Mouse (Mus musculus): Measurements from ENCODE around the gene Slc4a1. TPM values are rescaled to one million over a fixed set of nuclear protein-coding genes. Genes with fewer than 3 reads are reported as not detected.

The Slc4a1 gene
- total and polyA plus RNA-seq, 3 experiments = 0.42 to 10.3 (median 4.4) TPM

- Histone ChIP-seq H3K4me3 (no peak overlapping the region), H3K4me1 (ENCODE audit: control insufficient read depth, insufficient read depth, low read length) (no peaks in the 10 kb centered on the region; the same call in 1 of the 2 replicates), H3K27ac (no peak overlapping the region), H3K9ac (ENCODE audit: low read depth, low read length) (no peak overlapping the region), H3K79me2 (replicated peaks; ENCODE audit: control insufficient read depth, insufficient read depth, low read length) (no peaks in the 10 kb centered on the region), H3K27me3 (ENCODE audit: control insufficient read depth, insufficient read depth, low read length) (no peaks in the 10 kb centered on the region), H3K36me3 (ENCODE audit: control insufficient read depth, insufficient read depth, low read length) (no peaks in the 10 kb centered on the region)
- TF ChIP-seq EP300 (IDR thresholded peaks at IDR 0.05; ENCODE audit: insufficient read depth, low read depth, low read length) (no peak), POLR2A (IDR thresholded peaks at IDR 0.05; ENCODE audit: insufficient read depth, low read depth, low read length) (no peak), CTCF (IDR thresholded peaks at IDR 0.05) (no peak)
- intact Hi-C loops (cut with DNase I) = loop anchor here (5.0 kb wide), 1 partner anchor 49 kb away; no protein-coding TSS in a partner anchor
- 75% methylated on average over 7 of the region's 7 CpGs for WGBS
- DNase-seq = no peak
These were observed 17.9 kb downstream of the Slc4a1 start for GRCm38 (mm10) chr11:102348101-102348585.

GRCm38 (mm10) chr11:102347683-102348082, 18.3 kb downstream of the Slc4a1 start:
- no peak overlapping the region for H3K9ac ChIP-seq (ENCODE audit: low read depth, low read length)
- TF ChIP-seq EP300 (IDR thresholded peaks at IDR 0.05; ENCODE audit: insufficient read depth, low read depth, low read length) (no peak), POLR2A (IDR thresholded peaks at IDR 0.05; ENCODE audit: insufficient read depth, low read depth, low read length) (no peak), CTCF (IDR thresholded peaks at IDR 0.05) (no peak)
- intact Hi-C loops (cut with DNase I) = loop anchor here (5.0 kb wide), 1 partner anchor 50 kb away; no protein-coding TSS in a partner anchor
- H3K36me3 ChIP-seq (ENCODE audit: control insufficient read depth, insufficient read depth, low read length) = no peaks in the 10 kb centered on the region
- H3K4me1 ChIP-seq (ENCODE audit: control insufficient read depth, insufficient read depth, low read length) = no peaks in the 10 kb centered on the region; the same call in 1 of the 2 replicates
- DNase-seq = no peak
- no peak overlapping the region for H3K4me3 ChIP-seq
- H3K27me3 ChIP-seq (ENCODE audit: control insufficient read depth, insufficient read depth, low read length) = no peaks in the 10 kb centered on the region
- no peak overlapping the region for H3K27ac ChIP-seq
- H3K79me2 ChIP-seq (replicated peaks; ENCODE audit: control insufficient read depth, insufficient read depth, low read length) = no peaks in the 10 kb centered on the region
- WGBS = 65% methylated on average over 5 of the region's 5 CpGs

- no peaks in the 10 kb centered on the region; the same call in 1 of the 2 replicates for H3K4me1 ChIP-seq (ENCODE audit: control insufficient read depth, insufficient read depth, low read length)
- intact Hi-C loops (cut with DNase I) = loop anchor here (5.0 kb wide), 1 partner anchor 50 kb away; no protein-coding TSS in a partner anchor
- no peak overlapping the region for H3K4me3 ChIP-seq
- H3K27me3 ChIP-seq (ENCODE audit: control insufficient read depth, insufficient read depth, low read length) = no peaks in the 10 kb centered on the region
- 80% methylated on average over 5 of the region's 5 CpGs for WGBS
- no peaks in the 10 kb centered on the region for H3K36me3 ChIP-seq (ENCODE audit: control insufficient read depth, insufficient read depth, low read length)
- H3K9ac ChIP-seq (ENCODE audit: low read depth, low read length) = no peak overlapping the region
- H3K79me2 ChIP-seq (replicated peaks; ENCODE audit: control insufficient read depth, insufficient read depth, low read length) = no peaks in the 10 kb centered on the region
- no peak overlapping the region for H3K27ac ChIP-seq
- TF ChIP-seq CTCF (IDR thresholded peaks at IDR 0.05) (no peak), EP300 (IDR thresholded peaks at IDR 0.05; ENCODE audit: insufficient read depth, low read depth, low read length) (no peak), POLR2A (IDR thresholded peaks at IDR 0.05; ENCODE audit: insufficient read depth, low read depth, low read length) (no peak)
- no peak for DNase-seq
These were observed 19.1 kb downstream of the Slc4a1 start for GRCm38 (mm10) chr11:102346926-102347325.

- 88% methylated on average over 3 of the region's 3 CpGs for WGBS
- Histone ChIP-seq H3K27me3 (ENCODE audit: control insufficient read depth, insufficient read depth, low read length) (no peaks in the 10 kb centered on the region), H3K4me3 (no peak overlapping the region), H3K79me2 (replicated peaks; ENCODE audit: control insufficient read depth, insufficient read depth, low read length) (no peaks in the 10 kb centered on the region), H3K4me1 (ENCODE audit: control insufficient read depth, insufficient read depth, low read length) (no peaks in the 10 kb centered on the region; the same call in 1 of the 2 replicates), H3K36me3 (ENCODE audit: control insufficient read depth, insufficient read depth, low read length) (no peaks in the 10 kb centered on the region), H3K9ac (ENCODE audit: low read depth, low read length) (no peak overlapping the region), H3K27ac (no peak overlapping the region)
- no peak for TF ChIP-seq CTCF (IDR thresholded peaks at IDR 0.05)
- no peak for TF ChIP-seq POLR2A (IDR thresholded peaks at IDR 0.05; ENCODE audit: insufficient read depth, low read depth, low read length)
- TF ChIP-seq EP300 (IDR thresholded peaks at IDR 0.05; ENCODE audit: insufficient read depth, low read depth, low read length) = no peak
- intact Hi-C loops (cut with DNase I) = no loop called here
- no peak for DNase-seq
These were observed 21.5 kb downstream of the Slc4a1 start for GRCm38 (mm10) chr11:102344458-102344857.

- H3K4me1 ChIP-seq (ENCODE audit: control insufficient read depth, insufficient read depth, low read length) = peaks cover 5% of the 10 kb centered on the region
- no peaks in the 10 kb centered on the region for H3K79me2 ChIP-seq (replicated peaks; ENCODE audit: control insufficient read depth, insufficient read depth, low read length)
- 81% methylated on average over 12 of the region's 12 CpGs for WGBS
- intact Hi-C loops (cut with DNase I) = no loop called here
- no peaks in the 10 kb centered on the region for H3K36me3 ChIP-seq (ENCODE audit: control insufficient read depth, insufficient read depth, low read length)
- H3K27ac ChIP-seq = no peak overlapping the region
- H3K9ac ChIP-seq (ENCODE audit: low read depth, low read length) = no peak overlapping the region
- no peaks in the 10 kb centered on the region for H3K27me3 ChIP-seq (ENCODE audit: control insufficient read depth, insufficient read depth, low read length)
- H3K4me3 ChIP-seq = no peak overlapping the region
- no peak for DNase-seq
- TF ChIP-seq CTCF (IDR thresholded peaks at IDR 0.05) = no peak
- no peak for TF ChIP-seq POLR2A (IDR thresholded peaks at IDR 0.05; ENCODE audit: insufficient read depth, low read depth, low read length)
- TF ChIP-seq EP300 (IDR thresholded peaks at IDR 0.05; ENCODE audit: insufficient read depth, low read depth, low read length) = no peak
These were observed 23.3 kb downstream of the Slc4a1 start for GRCm38 (mm10) chr11:102342742-102343141.

- no peak overlapping the region for H3K4me3 ChIP-seq
- no peaks in the 10 kb centered on the region for H3K27me3 ChIP-seq (ENCODE audit: control insufficient read depth, insufficient read depth, low read length)
- intact Hi-C loops (cut with DNase I) = no loop called here
- no peak overlapping the region for H3K9ac ChIP-seq (ENCODE audit: low read depth, low read length)
- H3K79me2 ChIP-seq (replicated peaks; ENCODE audit: control insufficient read depth, insufficient read depth, low read length) = no peaks in the 10 kb centered on the region
- no peak overlapping the region for H3K27ac ChIP-seq
- 95% methylated on average over 4 of the region's 4 CpGs for WGBS
- peaks cover 5% of the 10 kb centered on the region for H3K4me1 ChIP-seq (ENCODE audit: control insufficient read depth, insufficient read depth, low read length)
- no peak for TF ChIP-seq EP300 (IDR thresholded peaks at IDR 0.05; ENCODE audit: insufficient read depth, low read depth, low read length)
- no peak for DNase-seq
- no peaks in the 10 kb centered on the region for H3K36me3 ChIP-seq (ENCODE audit: control insufficient read depth, insufficient read depth, low read length)
These were observed 24.9 kb downstream of the Slc4a1 start for GRCm38 (mm10) chr11:102341101-102341500.

Measured in heart, adult 2 months (tissue).